ENCODE assay signal across 7 mouse cellular contexts in the genomic region with DNA sequence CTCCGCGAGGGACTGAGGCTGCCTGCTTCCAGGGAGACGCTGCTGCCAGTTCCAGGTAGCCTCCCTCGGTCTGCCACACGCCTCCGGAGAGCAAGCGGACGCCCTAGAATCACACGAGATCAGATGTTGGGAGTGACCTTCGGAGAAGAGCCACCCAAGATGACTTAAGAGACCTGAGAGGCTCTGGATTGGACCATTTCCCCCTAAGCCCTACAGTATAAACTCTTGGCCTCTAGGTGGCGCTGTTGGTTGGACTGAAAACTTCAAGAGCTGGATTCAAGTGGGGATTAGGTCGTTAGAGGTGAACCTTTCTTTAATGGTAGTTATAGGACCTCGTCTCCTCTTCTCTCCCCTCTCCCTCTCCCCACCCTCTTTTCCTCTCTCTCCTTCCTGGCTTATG.
A peak's percentile ranks its signal among the peaks of the same experiment; 100 is the strongest.
DNase-seq lines count a peak whose midpoint lies in the region.

No protein-coding gene starts in this region.

- DNase-seq in CD8-positive naive resting alpha-beta T cell, adult 2 months (ENCODE audit: low read depth in 2 of 2, low spot score in 2 of 2), result peak; percentile 72 to 79
- peak; percentile 51 for DNase-seq in Muller cell, postnatal 12 days (ENCODE audit: inconsistent ontology term)
- DNase-seq in cerebellum, adult 9-11 months, result peak; percentile 27
- peak; percentile 76 for DNase-seq in gastrocnemius, postnatal 10 days
- DNase-seq in kidney, postnatal 25 days, result peak; percentile 57 to 86
- DNase-seq in lung, adult 18-20 months, result peak; percentile 43 to 60
- DNase-seq in right cerebral cortex, postnatal 10 days (ENCODE audit: low spot score in 2 of 2), result peak; percentile 61 to 79

Comparison
In these comparisons a context has a peak if more than half of its experiments do, and no peak if none do; other contexts are left out.
1. Peak in every context shown above with its lines: DNase-seq.